Mouse (Mus musculus): Measurements from ENCODE around the gene Kcne3. TPM values are rescaled to one million over a fixed set of nuclear protein-coding genes. Genes with fewer than 3 reads are reported as not detected.

Kcne3 gene
- polyA plus RNA-seq, 1 experiment from 2014 or later = 0.50 TPM

DNA sequence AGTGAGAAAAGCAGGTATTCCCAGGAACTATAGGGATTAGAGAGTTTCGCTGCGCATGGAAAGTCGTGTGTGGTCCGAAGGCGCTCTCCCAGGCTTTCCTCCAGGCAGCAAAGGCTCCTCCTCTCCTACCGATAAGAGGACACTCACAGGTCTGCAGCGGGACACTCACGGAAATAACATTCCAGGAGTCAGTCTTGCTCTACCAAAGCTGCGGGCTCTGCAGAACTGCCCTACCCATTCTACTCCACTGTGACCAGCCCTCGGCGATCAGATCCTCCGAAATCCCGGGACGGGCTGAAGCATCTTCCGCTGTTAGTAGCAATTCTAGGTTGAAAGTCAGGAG is 2.6 kb downstream of the Kcne3 start:
- Histone ChIP-seq H3K9me3 (ENCODE audit: control insufficient read depth, low read length) (no peaks in the 10 kb centered on the region), H3K27me3 (ENCODE audit: control insufficient read depth, insufficient read depth, low read length) (peaks cover 37% of the 10 kb centered on the region), H3K9ac (peak overlapping the region; percentile 3), H3K4me2 (replicated peaks) (peak overlapping the region; percentile 60), H3K27ac (no peak overlapping the region), H3K4me3 (replicated peaks; ENCODE audit: low read length) (peak overlapping the region; percentile 33), H3K4me1 (replicated peaks; ENCODE audit: control insufficient read depth, insufficient read depth, low read length) (peaks cover 7% of the 10 kb centered on the region; the same call in 1 of the 2 replicates), H3K36me3 (replicated peaks; ENCODE audit: control insufficient read depth, insufficient read depth) (no peaks in the 10 kb centered on the region)
- ATAC-seq (ENCODE audit: low FRiP score) (no peak), DNase-seq (ENCODE audit: low spot score) (no peak)
- WGBS = 4% methylated on average over 15 of the region's 15 CpGs

GRCm38 (mm10) chr7:100179394-100179793 is 3.1 kb downstream of the Kcne3 start:
- peaks cover 37% of the 10 kb centered on the region for H3K27me3 ChIP-seq (ENCODE audit: control insufficient read depth, insufficient read depth, low read length)
- no peaks in the 10 kb centered on the region for H3K36me3 ChIP-seq (replicated peaks; ENCODE audit: control insufficient read depth, insufficient read depth)
- H3K9me3 ChIP-seq (ENCODE audit: control insufficient read depth, low read length) = no peaks in the 10 kb centered on the region
- H3K4me3 ChIP-seq (replicated peaks; ENCODE audit: low read length) = peak overlapping the region; percentile 33; the same call in 1 of the 2 replicates
- no peak overlapping the region for H3K9ac ChIP-seq
- ATAC-seq (ENCODE audit: low FRiP score) (no peak), DNase-seq (ENCODE audit: low spot score) (no peak)
- peaks cover 7% of the 10 kb centered on the region; the same call in 1 of the 2 replicates for H3K4me1 ChIP-seq (replicated peaks; ENCODE audit: control insufficient read depth, insufficient read depth, low read length)
- H3K4me2 ChIP-seq (replicated peaks) = peak overlapping the region; percentile 60
- no peak overlapping the region for H3K27ac ChIP-seq
- WGBS = 69% methylated on average over 7 of the region's 7 CpGs

- WGBS = 75% methylated on average over 7 of the region's 7 CpGs
- no peak overlapping the region for H3K4me2 ChIP-seq (replicated peaks)
- H3K27me3 ChIP-seq (ENCODE audit: control insufficient read depth, insufficient read depth, low read length) = peaks cover 37% of the 10 kb centered on the region
- DNase-seq (ENCODE audit: low spot score) (no peak), ATAC-seq (ENCODE audit: low FRiP score) (no peak)
- no peak overlapping the region for H3K4me3 ChIP-seq (replicated peaks; ENCODE audit: low read length)
- no peaks in the 10 kb centered on the region for H3K36me3 ChIP-seq (replicated peaks; ENCODE audit: control insufficient read depth, insufficient read depth)
- H3K9me3 ChIP-seq (ENCODE audit: control insufficient read depth, low read length) = no peaks in the 10 kb centered on the region
- no peak overlapping the region for H3K27ac ChIP-seq
- no peak overlapping the region for H3K9ac ChIP-seq
- peaks cover 7% of the 10 kb centered on the region; the same call in 1 of the 2 replicates for H3K4me1 ChIP-seq (replicated peaks; ENCODE audit: control insufficient read depth, insufficient read depth, low read length)
Measured at GRCm38 (mm10) chr7:100179836-100180407, 3.6 kb downstream of the Kcne3 start.

DNA sequence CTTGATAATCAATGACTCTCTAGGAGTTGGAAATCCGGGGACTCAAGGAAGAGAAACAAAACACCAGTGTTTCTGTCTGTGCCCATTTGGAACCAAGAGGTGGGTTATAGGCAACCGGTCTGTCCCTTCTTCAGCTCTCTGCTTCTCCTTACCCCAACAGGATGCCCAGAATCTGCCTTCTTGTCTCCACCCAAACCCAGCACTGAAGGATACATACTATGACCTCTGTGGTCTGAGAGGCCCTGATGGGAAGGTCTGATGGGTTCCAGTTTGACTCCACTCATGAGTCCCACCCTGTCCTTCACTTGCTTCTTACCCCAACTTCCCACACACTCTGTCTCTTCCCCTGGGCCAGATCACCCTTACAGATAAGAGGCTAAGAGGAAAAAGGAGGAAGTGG is 4.9 kb downstream of the Kcne3 start:
- Histone ChIP-seq H3K4me3 (replicated peaks; ENCODE audit: low read length) (no peak overlapping the region), H3K27ac (no peak overlapping the region), H3K9me3 (ENCODE audit: control insufficient read depth, low read length) (no peaks in the 10 kb centered on the region), H3K27me3 (ENCODE audit: control insufficient read depth, insufficient read depth, low read length) (peaks cover 37% of the 10 kb centered on the region), H3K4me1 (replicated peaks; ENCODE audit: control insufficient read depth, insufficient read depth, low read length) (peaks cover 7% of the 10 kb centered on the region; the same call in 1 of the 2 replicates), H3K9ac (no peak overlapping the region), H3K4me2 (replicated peaks) (no peak overlapping the region), H3K36me3 (replicated peaks; ENCODE audit: control insufficient read depth, insufficient read depth) (no peaks in the 10 kb centered on the region)
- ATAC-seq (ENCODE audit: low FRiP score) = no peak
- no peak for DNase-seq (ENCODE audit: low spot score)
- whole genome bisulfite sequencing = 81% methylated on average over 2 of the region's 2 CpGs

DNA sequence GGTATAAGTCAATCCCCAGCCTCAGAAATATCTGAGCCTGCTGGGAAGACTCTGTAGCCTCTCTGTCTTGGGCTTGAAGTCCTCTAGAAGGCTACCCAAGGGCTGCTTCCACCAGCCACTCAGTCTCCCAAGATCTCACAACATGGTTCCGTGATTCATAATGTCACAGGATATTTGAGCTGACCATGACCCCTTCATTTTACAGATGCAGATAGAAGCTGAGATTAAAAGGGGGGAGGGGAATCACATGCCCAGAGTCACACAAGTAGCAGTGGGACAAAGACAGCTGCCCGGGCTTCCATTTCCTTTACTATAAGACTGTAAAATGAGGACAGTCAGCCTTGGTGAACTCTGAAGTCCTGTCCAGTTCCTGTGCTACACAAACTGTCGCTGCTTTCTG is 5.3 kb downstream of the Kcne3 start:
- no peak for DNase-seq (ENCODE audit: low spot score)
- Histone ChIP-seq H3K4me2 (replicated peaks) (no peak overlapping the region), H3K9ac (no peak overlapping the region), H3K27ac (no peak overlapping the region), H3K4me1 (replicated peaks; ENCODE audit: control insufficient read depth, insufficient read depth, low read length) (peaks cover 7% of the 10 kb centered on the region; the same call in 1 of the 2 replicates), H3K9me3 (ENCODE audit: control insufficient read depth, low read length) (no peaks in the 10 kb centered on the region), H3K4me3 (replicated peaks; ENCODE audit: low read length) (no peak overlapping the region), H3K27me3 (ENCODE audit: control insufficient read depth, insufficient read depth, low read length) (peaks cover 37% of the 10 kb centered on the region), H3K36me3 (replicated peaks; ENCODE audit: control insufficient read depth, insufficient read depth) (no peaks in the 10 kb centered on the region)
- ATAC-seq (ENCODE audit: low FRiP score) = no peak
- 81% methylated on average over 3 of the region's 3 CpGs for WGBS

DNA sequence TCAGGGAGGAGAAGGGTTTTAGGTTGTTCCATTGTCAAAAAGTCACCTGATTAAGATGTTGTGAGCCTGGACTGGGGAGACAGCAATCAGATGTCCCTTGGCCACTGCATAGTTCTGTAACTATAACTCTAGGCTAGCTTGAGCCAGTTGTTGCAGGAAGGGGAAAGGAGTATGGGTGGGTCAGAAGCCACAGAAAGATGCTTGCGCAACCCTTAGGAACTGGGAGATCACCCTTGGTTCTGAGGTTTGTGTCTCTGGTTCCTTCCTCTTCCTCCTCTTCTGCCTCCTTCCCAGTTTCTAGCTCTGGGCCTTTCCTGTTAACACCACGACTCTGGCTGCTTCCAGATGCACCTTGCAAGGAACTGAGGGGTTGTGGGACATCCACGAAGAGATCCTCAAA is 6.1 kb downstream of the Kcne3 start:
- H3K9me3 ChIP-seq (ENCODE audit: control insufficient read depth, low read length) = no peaks in the 10 kb centered on the region
- peaks cover 32% of the 10 kb centered on the region for H3K27me3 ChIP-seq (ENCODE audit: control insufficient read depth, insufficient read depth, low read length)
- H3K9ac ChIP-seq = no peak overlapping the region
- H3K27ac ChIP-seq = no peak overlapping the region
- no peak overlapping the region for H3K4me2 ChIP-seq (replicated peaks)
- peaks cover 7% of the 10 kb centered on the region; the same call in 1 of the 2 replicates for H3K4me1 ChIP-seq (replicated peaks; ENCODE audit: control insufficient read depth, insufficient read depth, low read length)
- DNase-seq (ENCODE audit: low spot score) = no peak
- WGBS = 83% methylated on average over 3 of the region's 3 CpGs
- H3K36me3 ChIP-seq (replicated peaks; ENCODE audit: control insufficient read depth, insufficient read depth) = no peaks in the 10 kb centered on the region
- ATAC-seq (ENCODE audit: low FRiP score) = no peak
- no peak overlapping the region for H3K4me3 ChIP-seq (replicated peaks; ENCODE audit: low read length)

DNA sequence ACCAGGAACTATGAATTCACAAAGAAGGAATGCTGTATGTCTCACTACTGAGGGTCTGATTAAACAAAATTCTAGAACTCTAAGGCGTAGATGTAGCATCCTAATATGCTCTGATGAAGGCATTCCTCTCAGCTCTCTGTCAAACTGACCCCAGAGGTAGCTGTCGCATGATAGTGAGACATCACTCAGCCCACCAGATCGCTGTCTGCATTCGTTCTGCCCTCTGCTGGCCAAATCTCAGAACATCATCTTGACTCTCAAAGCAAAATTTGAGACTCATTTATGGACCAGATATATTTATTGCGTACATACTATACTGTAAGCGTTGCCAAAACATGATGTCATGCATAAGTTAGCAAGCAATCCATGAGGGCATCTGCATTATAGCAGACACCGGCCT is 11.3 kb downstream of the Kcne3 start:
- DNase-seq (ENCODE audit: low spot score) (peak; percentile 78), ATAC-seq (ENCODE audit: low FRiP score) (no peak)
- H3K4me2 ChIP-seq (replicated peaks) = no peak overlapping the region
- H3K9me3 ChIP-seq (ENCODE audit: control insufficient read depth, low read length) = no peaks in the 10 kb centered on the region
- no peak overlapping the region for H3K9ac ChIP-seq
- no peak overlapping the region for H3K27ac ChIP-seq
- H3K4me1 ChIP-seq (replicated peaks; ENCODE audit: control insufficient read depth, insufficient read depth, low read length) = no peaks in the 10 kb centered on the region
- WGBS = 22% methylated on average over 7 of the region's 7 CpGs
- no peaks in the 10 kb centered on the region for H3K36me3 ChIP-seq (replicated peaks; ENCODE audit: control insufficient read depth, insufficient read depth)
- no peak overlapping the region for H3K4me3 ChIP-seq (replicated peaks; ENCODE audit: low read length)
- H3K27me3 ChIP-seq (ENCODE audit: control insufficient read depth, insufficient read depth, low read length) = no peaks in the 10 kb centered on the region

GRCm38 (mm10) chr7:100190167-100190566 is 13.9 kb downstream of the Kcne3 start:
- no peaks in the 10 kb centered on the region for H3K9me3 ChIP-seq (ENCODE audit: control insufficient read depth, low read length)
- H3K4me3 ChIP-seq (replicated peaks; ENCODE audit: low read length) = no peak overlapping the region
- 46% methylated on average over 4 of the region's 4 CpGs for WGBS
- no peaks in the 10 kb centered on the region for H3K36me3 ChIP-seq (replicated peaks; ENCODE audit: control insufficient read depth, insufficient read depth)
- no peaks in the 10 kb centered on the region for H3K27me3 ChIP-seq (ENCODE audit: control insufficient read depth, insufficient read depth, low read length)
- H3K4me1 ChIP-seq (replicated peaks; ENCODE audit: control insufficient read depth, insufficient read depth, low read length) = no peaks in the 10 kb centered on the region
- DNase-seq (ENCODE audit: low spot score) = no peak
- H3K4me2 ChIP-seq (replicated peaks) = no peak overlapping the region
- no peak overlapping the region for H3K27ac ChIP-seq
- no peak for ATAC-seq (ENCODE audit: low FRiP score)
- no peak overlapping the region for H3K9ac ChIP-seq

GRCm38 (mm10) chr7:100190778-100191177 is 14.5 kb downstream of the Kcne3 start:
- no peak overlapping the region for H3K4me3 ChIP-seq (replicated peaks; ENCODE audit: low read length)
- no peak overlapping the region for H3K4me2 ChIP-seq (replicated peaks)
- H3K4me1 ChIP-seq (replicated peaks; ENCODE audit: control insufficient read depth, insufficient read depth, low read length) = no peaks in the 10 kb centered on the region
- no peaks in the 10 kb centered on the region for H3K36me3 ChIP-seq (replicated peaks; ENCODE audit: control insufficient read depth, insufficient read depth)
- DNase-seq (ENCODE audit: low spot score) = peak; percentile 82
- H3K27me3 ChIP-seq (ENCODE audit: control insufficient read depth, insufficient read depth, low read length) = no peaks in the 10 kb centered on the region
- H3K9me3 ChIP-seq (ENCODE audit: control insufficient read depth, low read length) = no peaks in the 10 kb centered on the region
- H3K27ac ChIP-seq = no peak overlapping the region
- no peak overlapping the region for H3K9ac ChIP-seq
- 0 out of 2 replicates have a peak, but pooled peaks have one; percentile 59 for ATAC-seq (ENCODE audit: low FRiP score)
- 2% methylated on average over 4 of the region's 4 CpGs for WGBS

DNA sequence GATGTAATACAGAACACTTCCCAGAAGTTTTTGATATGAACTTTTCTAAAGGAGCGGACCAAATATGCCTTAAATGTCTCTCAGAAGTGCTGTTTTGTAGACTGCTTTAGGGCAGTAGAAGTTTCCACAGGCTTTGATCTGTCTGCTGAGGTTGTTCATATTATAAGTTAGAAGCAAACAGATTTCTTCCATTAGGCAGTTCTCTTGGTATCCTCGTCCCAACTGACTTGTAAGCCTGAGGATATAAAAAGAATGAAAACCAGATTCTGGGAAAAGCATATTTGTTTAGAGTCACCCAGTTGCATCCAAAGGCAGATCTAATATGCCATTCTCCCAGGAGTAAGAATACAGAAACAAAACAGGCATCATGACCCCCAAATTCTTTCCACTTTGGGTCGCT is 24.9 kb downstream of the Kcne3 start:
- H3K9me3 ChIP-seq (ENCODE audit: control insufficient read depth, low read length) = no peaks in the 10 kb centered on the region
- no peak overlapping the region for H3K4me3 ChIP-seq (replicated peaks; ENCODE audit: low read length)
- no peak overlapping the region for H3K27ac ChIP-seq
- DNase-seq (ENCODE audit: low spot score) = no peak
- H3K9ac ChIP-seq = no peak overlapping the region
- H3K4me2 ChIP-seq (replicated peaks) = no peak overlapping the region
- H3K4me1 ChIP-seq (replicated peaks; ENCODE audit: control insufficient read depth, insufficient read depth, low read length) = no peaks in the 10 kb centered on the region
- no peaks in the 10 kb centered on the region for H3K27me3 ChIP-seq (ENCODE audit: control insufficient read depth, insufficient read depth, low read length)
- WGBS = 86% methylated on average over 3 of the region's 3 CpGs
- no peaks in the 10 kb centered on the region for H3K36me3 ChIP-seq (replicated peaks; ENCODE audit: control insufficient read depth, insufficient read depth)
- ATAC-seq (ENCODE audit: low FRiP score) = no peak
